Mouse (Mus musculus) small intestine, adult 2 months (tissue): ENCODE data around the gene Gm20741. TPM values are rescaled to one million over a fixed set of nuclear protein-coding genes. Genes with fewer than 3 reads are reported as not detected.

Experiments used
- H3K27ac ChIP-seq: fragments of 200-500 bp; 2 replicates; pipeline ENCODE4 v1.5.1; 2012; ENCODE audit warnings: low read depth, low read length, control low read depth, inconsistent platforms; ENCODE audit not compliant: insufficient read depth
- H3K27me3 ChIP-seq: fragments of 200-500 bp; 2 replicates; pipeline ENCODE4 v1.6.1; 2012; ENCODE audit warnings: mild to moderate bottlenecking, moderate library complexity, low read length, inconsistent platforms; ENCODE audit not compliant: control insufficient read depth, insufficient read depth
- H3K36me3 ChIP-seq: fragments of 200-500 bp; 2 replicates; pipeline ENCODE4 v1.6.1; 2012; ENCODE audit warnings: mild to moderate bottlenecking, low read length, control low read depth, inconsistent platforms; ENCODE audit not compliant: control insufficient read depth, insufficient read depth
- H3K4me1 ChIP-seq: fragments of 200-500 bp; 2 replicates; pipeline ENCODE4 v1.6.1; 2012; ENCODE audit warnings: low read length, inconsistent platforms, mixed read lengths; ENCODE audit not compliant: control insufficient read depth, insufficient read depth, insufficient read length
- H3K4me3 ChIP-seq: fragments of 200-500 bp; 2 replicates; pipeline ENCODE4 v1.5.1; 2012; ENCODE audit warnings: low read depth, mild to moderate bottlenecking, control low read depth, inconsistent platforms, low read length, moderate library complexity
- CTCF ChIP-seq: fragments of 200-500 bp; IDR thresholded peaks from 2 replicates; pipeline ENCODE4 v1.5.1; 2012; ENCODE audit warnings: low read depth, mild to moderate bottlenecking, control low read depth, inconsistent platforms, low read length, moderate library complexity, mixed read lengths; ENCODE audit not compliant: insufficient replicate concordance, insufficient read length; ENCODE audit errors: extremely low read depth
- POLR2A ChIP-seq: fragments of 200-500 bp; IDR thresholded peaks from 2 replicates; pipeline ENCODE4 v1.6.1; 2012; ENCODE audit warnings: low read depth, mild to moderate bottlenecking, control low read depth, inconsistent platforms, low read length, moderate library complexity
- WGBS: fragments of 180-500 bp; shearing (Covaris S2); methylation state at CpG from one replicate; pipeline ENCODE4 v1.1.7; 2018; 5-methylcytosine and 5-hydroxymethylcytosine counted together
- polyA plus RNA-seq: library from polyadenylated mRNA; depleted of rRNA; stranded (reverse); fragments of >200 nt; gene quantifications from 2 replicates; pipeline ENCODE4 v1.2.3, GENCODE M21; 2012; rRNA removed

The Gm20741 gene
- not detected in 2 replicates for polyA plus RNA-seq

GRCm38 (mm10) chr16:88811827-88812226 is at the start of gene Gm20741:
TSS of gene Gm20741 (minus strand) at chr16:88812220.
- no peaks in the 10 kb centered on the region for H3K4me1 ChIP-seq
- H3K4me3 ChIP-seq: no peak within 1 kb of the TSS
- H3K36me3 ChIP-seq: no peaks in the 10 kb centered on the region
- no peaks in the 10 kb centered on the region for H3K27me3 ChIP-seq
- TF ChIP-seq POLR2A (no peak), CTCF (no peak)
- no peak within 1 kb of the TSS for H3K27ac ChIP-seq
- WGBS: 85% methylated on average over 2 of the region's 2 CpGs

- no peak overlapping the region for H3K27ac ChIP-seq
- TF ChIP-seq POLR2A (no peak), CTCF (peak; percentile 36; the same call in 1 of the 2 replicates)
- 12% methylated on average over 5 of the region's 5 CpGs for WGBS
- H3K4me1 ChIP-seq: no peaks in the 10 kb centered on the region
- no peaks in the 10 kb centered on the region for H3K36me3 ChIP-seq
- H3K4me3 ChIP-seq: no peak overlapping the region
- H3K27me3 ChIP-seq: no peaks in the 10 kb centered on the region
Measured at GRCm38 (mm10) chr16:88851450-88851849, 39.4 kb upstream of the Gm20741 start.

- Histone ChIP-seq H3K4me3 (no peak overlapping the region), H3K27ac (no peak overlapping the region), H3K36me3 (no peaks in the 10 kb centered on the region), H3K4me1 (no peaks in the 10 kb centered on the region), H3K27me3 (no peaks in the 10 kb centered on the region)
- 72% methylated on average over 4 of the region's 4 CpGs for WGBS
- no peak for TF ChIP-seq POLR2A
- TF ChIP-seq CTCF: no peak
Measured at GRCm38 (mm10) chr16:88848558-88848957, 36.5 kb upstream of the Gm20741 start.

- Histone ChIP-seq H3K36me3 (no peaks in the 10 kb centered on the region), H3K27me3 (no peaks in the 10 kb centered on the region), H3K4me1 (no peaks in the 10 kb centered on the region), H3K27ac (no peak overlapping the region), H3K4me3 (no peak overlapping the region)
- 82% methylated on average over 1 of the region's 1 CpGs for WGBS
- TF ChIP-seq POLR2A (no peak), CTCF (no peak)
Measured at GRCm38 (mm10) chr16:88847363-88847762, 35.3 kb upstream of the Gm20741 start.

GRCm38 (mm10) chr16:88826978-88827377 is 15.0 kb upstream of the Gm20741 start:
- TF ChIP-seq CTCF (no peak), POLR2A (no peak)
- 83% methylated on average over 3 of the region's 3 CpGs for WGBS
- no peaks in the 10 kb centered on the region for H3K36me3 ChIP-seq
- H3K4me1 ChIP-seq: no peaks in the 10 kb centered on the region
- no peak overlapping the region for H3K4me3 ChIP-seq
- no peak overlapping the region for H3K27ac ChIP-seq
- H3K27me3 ChIP-seq: no peaks in the 10 kb centered on the region

- H3K4me3 ChIP-seq: no peak within 1 kb of the TSS
- H3K27me3 ChIP-seq: no peaks in the 10 kb centered on the region
- WGBS: 89% methylated on average over 9 of the region's 9 CpGs
- TF ChIP-seq POLR2A (no peak), CTCF (no peak)
- no peaks in the 10 kb centered on the region for H3K36me3 ChIP-seq
- no peaks in the 10 kb centered on the region for H3K4me1 ChIP-seq
- H3K27ac ChIP-seq: no peak within 1 kb of the TSS
Measured at GRCm38 (mm10) chr16:88826095-88826652, 14.2 kb upstream of the Gm20741 start, which contains the start of gene Krtap14. TSS of gene Krtap14 (minus strand) at chr16:88826145.

GRCm38 (mm10) chr16:88823736-88824135 is 11.7 kb upstream of the Gm20741 start:
- H3K36me3 ChIP-seq: no peaks in the 10 kb centered on the region
- 77% methylated on average over 3 of the region's 3 CpGs for WGBS
- H3K4me1 ChIP-seq: no peaks in the 10 kb centered on the region
- TF ChIP-seq POLR2A (no peak), CTCF (no peak)
- H3K27ac ChIP-seq: no peak overlapping the region
- H3K27me3 ChIP-seq: no peaks in the 10 kb centered on the region
- H3K4me3 ChIP-seq: no peak overlapping the region
